Mouse (Mus musculus) forebrain, embryonic 16.5 days (tissue): ENCODE results near the gene 9930022D16Rik. TPM values are rescaled to one million over a fixed set of nuclear protein-coding genes. Genes with fewer than 3 reads are reported as not detected.

ENCODE experiments used
- ATAC-seq: fragments of 200-750 bp; cut with Nextera tagmentation; 2 replicates; pipeline ENCODE4 v1.8.0; 2017; ENCODE audit warnings: mild to moderate bottlenecking, moderate library complexity
- H3K27ac ChIP-seq: fragments of 300-500 bp; sonication (generic); 2 replicates; pipeline ENCODE4 v1.5.1; 2014; ENCODE audit warnings: low read length, control low read depth
- H3K27me3 ChIP-seq: fragments of 300-500 bp; sonication (generic); replicated peaks from 2 replicates; pipeline ENCODE4 v1.6.1; 2014; ENCODE audit warnings: low read length; ENCODE audit not compliant: control insufficient read depth, insufficient read depth
- H3K36me3 ChIP-seq: fragments of 300-500 bp; sonication (generic); 2 replicates; pipeline ENCODE4 v1.6.1; 2014; ENCODE audit not compliant: control insufficient read depth, insufficient read depth
- H3K4me1 ChIP-seq: fragments of 300-500 bp; sonication (generic); replicated peaks from 2 replicates; pipeline ENCODE4 v1.6.1; 2014; ENCODE audit warnings: low read length; ENCODE audit not compliant: control insufficient read depth, insufficient read depth
- H3K4me2 ChIP-seq: fragments of 300-500 bp; sonication (generic); 2 replicates; pipeline ENCODE4 v1.6.1; 2014; ENCODE audit warnings: mild to moderate bottlenecking, low read length, control low read depth
- H3K4me3 ChIP-seq: fragments of 300-500 bp; sonication (generic); replicated peaks from 2 replicates; pipeline ENCODE4 v1.5.1; 2014; ENCODE audit warnings: mild to moderate bottlenecking, low read length, control low read depth
- H3K9ac ChIP-seq: fragments of 300-500 bp; sonication (generic); replicated peaks from 2 replicates; pipeline ENCODE4 v1.6.1; 2014; ENCODE audit warnings: low read depth, low read length, control low read depth
- H3K9me3 ChIP-seq: fragments of 300-500 bp; sonication (generic); 2 replicates; pipeline ENCODE4 v1.6.1; 2016; ENCODE audit warnings: low read length; ENCODE audit not compliant: control insufficient read depth
- WGBS: fragments of 180-500 bp; shearing (Covaris S2); extraction: QIAGEN DNeasy Blood & Tissue Kit; methylation state at CpG from one replicate; pipeline ENCODE4 v1.1.7; 2014; 5-methylcytosine and 5-hydroxymethylcytosine counted together
- polyA plus RNA-seq: library from polyadenylated mRNA; unstranded; fragments of >200 nt; fragmentation: Nextera tagmentation; extraction: Ambion mirVana; gene quantifications from 2 replicates; pipeline ENCODE4 v1.2.1, GENCODE M21; 2015

Gene 9930022D16Rik
- polyA plus RNA-seq, 1 experiment from 2014 or later, result not detected

DNA sequence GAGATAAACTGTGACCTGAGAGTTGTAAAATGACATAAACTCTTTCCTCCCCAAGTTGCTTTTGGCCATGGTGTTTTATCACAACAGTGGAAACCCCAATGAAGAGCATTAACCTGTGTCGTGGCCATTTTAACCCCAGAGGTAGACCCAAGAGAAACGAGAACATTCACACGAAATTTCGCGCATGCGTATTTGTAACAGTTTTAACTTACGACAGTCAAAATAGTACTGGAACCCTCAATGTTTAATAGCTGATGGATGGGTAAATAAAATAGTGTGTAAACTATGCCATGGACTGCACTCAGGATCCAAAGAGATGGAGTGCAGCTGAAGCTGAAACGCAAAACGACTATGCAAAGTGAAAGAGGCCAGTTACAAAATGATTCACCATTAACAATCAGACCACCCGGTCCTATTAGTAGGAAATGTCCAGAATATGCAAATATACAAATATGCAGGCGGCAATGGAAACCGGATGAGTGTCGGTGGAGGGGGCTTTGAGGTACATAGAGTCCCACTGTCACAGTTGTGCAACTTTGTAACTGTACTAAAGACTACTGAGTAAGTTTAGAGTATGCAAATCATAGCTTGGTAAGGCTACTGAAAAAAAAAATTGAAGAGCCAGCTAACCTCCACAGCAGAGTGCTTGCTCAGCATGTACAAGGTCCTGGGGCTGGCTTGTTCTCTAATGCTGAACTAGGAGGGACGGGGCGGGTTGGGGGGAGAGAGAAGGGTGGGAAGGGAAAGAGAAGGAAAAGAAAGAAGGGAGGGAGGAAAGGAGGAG is 3.3 kb upstream of the 9930022D16Rik start:
- no peak for ATAC-seq
- Histone ChIP-seq H3K27ac (no peak overlapping the region), H3K27me3 (no peaks in the 10 kb centered on the region), H3K9me3 (no peaks in the 10 kb centered on the region), H3K4me3 (no peak overlapping the region), H3K4me1 (no peaks in the 10 kb centered on the region), H3K9ac (no peak overlapping the region), H3K4me2 (no peak overlapping the region), H3K36me3 (no peaks in the 10 kb centered on the region)
- 89% methylated on average over 15 of the region's 15 CpGs for WGBS

DNA sequence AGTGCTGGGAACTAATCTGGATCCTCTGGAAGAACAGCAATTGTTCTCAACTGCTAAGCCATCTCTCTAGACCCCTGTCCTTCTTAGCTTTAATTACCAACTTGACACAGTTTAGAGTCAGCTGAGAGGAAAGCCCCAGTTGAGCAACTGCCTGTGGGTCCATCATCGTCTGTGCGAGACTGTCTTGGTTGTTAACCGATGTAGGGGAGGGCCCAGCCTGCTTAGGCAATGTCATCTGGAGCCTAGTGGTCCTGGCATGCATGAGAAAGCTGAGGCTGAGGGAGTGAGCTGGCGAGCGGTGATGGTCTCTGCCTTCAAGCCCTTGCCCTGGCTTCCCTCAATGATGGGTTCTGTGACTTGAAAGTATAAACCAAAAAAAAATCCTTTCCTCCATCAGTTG is 1.1 kb downstream of the 9930022D16Rik start:
- 91% methylated on average over 5 of the region's 5 CpGs for WGBS
- Histone ChIP-seq H3K36me3 (no peaks in the 10 kb centered on the region), H3K27ac (no peak overlapping the region), H3K27me3 (no peaks in the 10 kb centered on the region), H3K9ac (no peak overlapping the region), H3K4me3 (no peak overlapping the region), H3K4me2 (no peak overlapping the region), H3K4me1 (no peaks in the 10 kb centered on the region), H3K9me3 (no peaks in the 10 kb centered on the region)
- ATAC-seq, result no peak

DNA sequence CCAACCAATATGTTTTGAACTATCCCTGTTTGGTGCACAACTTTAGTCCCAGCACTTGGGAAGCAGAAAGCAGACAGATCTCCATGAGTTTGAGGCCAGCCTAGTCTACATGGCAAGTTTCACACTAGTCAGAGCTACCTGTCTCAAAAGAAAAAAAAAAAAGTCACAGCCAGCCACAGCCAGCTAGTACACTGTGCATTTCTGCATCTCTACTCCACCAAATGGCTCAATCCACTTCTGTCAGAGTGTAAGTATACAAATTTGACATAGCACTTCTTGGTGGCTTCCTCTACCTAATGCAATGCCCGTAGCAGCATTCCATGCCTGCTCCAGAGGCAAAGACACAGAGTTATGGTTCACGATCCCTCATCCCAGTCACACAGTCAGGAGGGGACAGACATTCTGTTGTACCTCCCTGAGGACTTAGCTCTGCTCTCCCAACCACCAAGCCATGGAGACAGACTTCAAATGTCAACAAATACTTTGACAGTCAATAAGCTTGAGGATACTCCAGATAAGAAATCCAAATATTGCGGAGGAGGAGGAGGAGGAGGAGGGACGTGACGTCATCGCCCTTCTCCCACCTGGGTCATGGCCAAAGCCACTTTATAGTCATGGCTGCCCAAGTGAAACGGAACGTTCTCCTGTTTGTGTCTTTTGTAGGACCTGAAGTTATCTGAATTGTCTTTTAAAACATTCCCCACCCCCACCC is 3.1 kb downstream of the 9930022D16Rik start:
- Histone ChIP-seq H3K4me1 (no peaks in the 10 kb centered on the region), H3K4me3 (no peak overlapping the region), H3K4me2 (no peak overlapping the region), H3K9me3 (no peaks in the 10 kb centered on the region), H3K27me3 (no peaks in the 10 kb centered on the region), H3K9ac (no peak overlapping the region), H3K27ac (no peak overlapping the region), H3K36me3 (no peaks in the 10 kb centered on the region)
- 86% methylated on average over 7 of the region's 8 CpGs for WGBS
- ATAC-seq, result no peak

DNA sequence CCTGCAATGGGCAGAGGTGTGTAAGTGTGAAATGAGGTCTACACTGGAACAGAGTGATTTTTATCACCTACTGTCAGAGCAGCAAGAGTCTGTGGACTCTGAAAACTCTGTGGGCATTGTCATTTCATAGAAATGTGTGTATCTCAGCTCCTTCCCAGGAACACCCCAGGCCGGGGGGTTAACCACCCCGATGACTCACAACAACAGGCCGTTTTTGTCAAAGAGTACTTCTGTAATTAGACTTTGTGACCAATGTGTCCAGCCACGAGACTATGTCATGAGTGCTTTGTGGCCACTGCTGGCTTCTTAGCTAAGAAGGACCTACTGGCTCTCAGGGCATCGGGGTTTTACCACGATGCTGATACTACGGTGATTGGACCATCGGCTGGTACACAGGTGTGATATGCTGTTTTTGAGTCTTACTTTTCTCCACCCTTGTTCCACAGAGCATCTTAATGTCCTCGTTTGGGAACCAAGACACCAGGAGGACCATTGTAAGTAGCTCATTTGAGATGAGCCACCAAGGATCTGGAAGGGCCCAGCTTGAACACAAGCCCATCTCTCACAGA is 3.8 kb downstream of the 9930022D16Rik start:
- Histone ChIP-seq H3K27me3 (no peaks in the 10 kb centered on the region), H3K27ac (no peak overlapping the region), H3K4me2 (no peak overlapping the region), H3K4me1 (no peaks in the 10 kb centered on the region), H3K9ac (no peak overlapping the region), H3K36me3 (no peaks in the 10 kb centered on the region), H3K4me3 (no peak overlapping the region), H3K9me3 (no peaks in the 10 kb centered on the region)
- ATAC-seq, result no peak
- WGBS, result 86% methylated on average over 9 of the region's 9 CpGs

DNA sequence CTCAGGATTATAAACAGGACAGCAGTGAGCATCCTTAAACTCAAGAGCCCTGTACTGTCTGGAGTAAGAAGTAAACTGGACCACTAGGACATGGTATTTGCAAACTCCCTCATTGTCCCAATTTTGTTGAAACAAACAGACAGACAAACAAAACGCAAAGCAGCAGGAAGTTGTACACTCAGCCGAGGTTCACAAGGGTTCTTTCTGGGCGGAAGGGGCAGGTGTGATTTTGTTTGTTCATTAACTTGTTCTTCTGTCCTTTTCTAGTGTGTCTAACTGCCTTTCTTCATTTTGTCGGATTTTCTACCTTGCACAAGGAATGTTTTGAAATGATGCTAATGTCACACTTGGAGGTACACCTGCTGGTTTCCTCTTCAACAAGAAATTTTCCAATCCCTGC is 5.7 kb downstream of the 9930022D16Rik start:
- Histone ChIP-seq H3K27me3 (no peaks in the 10 kb centered on the region), H3K4me3 (no peak overlapping the region), H3K4me1 (no peaks in the 10 kb centered on the region), H3K4me2 (no peak overlapping the region), H3K27ac (no peak overlapping the region), H3K36me3 (no peaks in the 10 kb centered on the region), H3K9ac (no peak overlapping the region), H3K9me3 (no peaks in the 10 kb centered on the region)
- ATAC-seq, result no peak
- 48% methylated on average over 4 of the region's 4 CpGs for WGBS

DNA sequence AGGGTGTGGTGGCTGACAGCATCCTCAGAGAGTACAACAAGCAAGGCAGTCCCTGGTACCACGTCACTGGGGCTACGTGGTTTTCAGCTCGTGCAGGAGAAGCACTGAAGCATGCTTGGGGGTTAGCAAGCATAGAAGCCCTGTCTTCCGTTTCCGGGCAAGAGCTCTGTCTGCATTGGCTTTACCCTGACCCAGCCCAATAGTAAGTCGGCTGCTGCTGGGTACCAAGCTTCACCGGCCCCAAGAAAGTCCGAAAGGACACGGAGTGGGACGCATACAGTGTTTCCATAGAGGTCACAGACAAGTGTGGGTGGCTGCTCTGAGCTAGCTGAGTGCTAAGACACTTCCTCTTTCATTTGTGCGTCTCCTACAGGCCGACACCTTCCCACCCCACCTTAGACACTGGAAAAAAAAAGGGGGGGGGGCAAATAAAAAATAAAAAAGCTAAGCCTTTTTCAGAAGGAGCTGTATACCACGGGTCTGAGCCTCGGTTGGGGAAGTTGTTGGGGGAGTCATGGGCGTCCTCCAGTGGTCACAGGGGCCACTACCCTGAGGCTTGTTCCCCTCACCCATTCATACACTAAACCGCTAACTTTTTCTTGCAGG is 6.3 kb downstream of the 9930022D16Rik start:
- Histone ChIP-seq H3K4me1 (no peaks in the 10 kb centered on the region), H3K36me3 (no peaks in the 10 kb centered on the region), H3K9ac (no peak overlapping the region), H3K27ac (no peak overlapping the region), H3K4me3 (no peak overlapping the region), H3K4me2 (no peak overlapping the region), H3K27me3 (no peaks in the 10 kb centered on the region), H3K9me3 (no peaks in the 10 kb centered on the region)
- ATAC-seq, result no peak
- WGBS, result 44% methylated on average over 16 of the region's 16 CpGs

DNA sequence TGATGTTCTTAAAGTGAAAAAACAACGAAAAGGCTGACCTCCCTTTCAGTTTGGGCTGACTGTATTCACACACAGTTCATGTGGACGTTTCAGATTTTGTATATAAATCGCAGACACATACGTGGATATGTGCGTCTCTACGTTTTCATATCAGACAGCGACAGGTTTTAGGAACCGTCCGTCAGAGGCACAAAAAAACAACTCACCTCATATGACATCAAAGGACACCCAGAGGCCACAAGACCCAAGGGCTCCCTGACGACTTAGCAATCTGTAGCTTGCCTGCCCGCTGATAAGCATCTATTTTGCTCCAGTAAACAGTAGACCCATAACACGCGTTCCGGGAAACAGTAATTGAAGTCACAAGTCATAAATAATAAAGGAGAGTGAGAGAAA is 6.8 kb downstream of the 9930022D16Rik start:
- H3K27ac ChIP-seq, result no peak overlapping the region
- no peak overlapping the region for H3K4me2 ChIP-seq
- no peak for ATAC-seq
- no peak overlapping the region for H3K4me3 ChIP-seq
- H3K9me3 ChIP-seq, result no peaks in the 10 kb centered on the region
- 91% methylated on average over 14 of the region's 14 CpGs for WGBS
- H3K4me1 ChIP-seq, result no peaks in the 10 kb centered on the region
- H3K9ac ChIP-seq, result no peak overlapping the region
- no peaks in the 10 kb centered on the region for H3K27me3 ChIP-seq
- H3K36me3 ChIP-seq, result no peaks in the 10 kb centered on the region

DNA sequence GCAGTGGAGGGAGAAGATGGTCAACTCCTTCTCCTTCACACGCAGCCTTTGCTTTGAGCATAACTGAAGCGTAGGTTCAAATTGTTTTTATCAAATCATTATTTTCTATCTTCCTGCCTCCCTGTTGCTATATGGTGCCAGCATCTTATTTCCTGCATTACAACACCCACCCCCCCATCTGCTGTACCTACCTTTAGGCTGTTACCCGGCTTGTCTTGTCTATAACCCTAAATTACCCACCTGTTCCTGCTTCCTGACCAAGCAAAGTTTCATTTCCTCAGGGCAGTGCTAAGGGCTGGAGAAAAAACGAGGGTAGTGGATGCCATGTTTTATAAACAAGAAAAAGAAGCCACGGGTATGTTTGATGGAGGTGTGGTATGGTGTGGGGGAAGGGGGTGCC is 7.5 kb downstream of the 9930022D16Rik start:
- Histone ChIP-seq H3K4me2 (no peak overlapping the region), H3K36me3 (no peaks in the 10 kb centered on the region), H3K27me3 (no peaks in the 10 kb centered on the region), H3K27ac (no peak overlapping the region), H3K9me3 (no peaks in the 10 kb centered on the region), H3K9ac (no peak overlapping the region), H3K4me1 (no peaks in the 10 kb centered on the region), H3K4me3 (no peak overlapping the region)
- ATAC-seq, result no peak
- 90% methylated on average over 5 of the region's 5 CpGs for WGBS

DNA sequence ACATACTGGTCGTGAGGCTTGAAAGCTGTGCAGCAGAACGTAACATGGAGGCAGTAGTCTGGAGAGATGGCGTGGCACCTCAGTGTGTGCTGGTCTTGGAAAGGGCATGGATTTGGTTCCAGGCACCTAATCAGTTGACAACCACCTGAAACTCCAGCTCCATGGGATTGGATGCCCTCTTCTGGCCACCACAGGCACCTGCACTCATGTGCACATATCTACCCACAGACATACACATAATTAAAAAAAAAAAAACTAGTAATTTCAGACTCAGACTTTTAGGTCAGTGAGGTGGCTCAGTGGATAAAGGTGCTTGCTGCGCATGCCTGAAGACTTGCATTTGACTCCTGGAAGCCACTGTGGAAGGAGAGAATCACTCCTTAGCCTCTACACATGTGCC is 8.5 kb downstream of the 9930022D16Rik start:
- WGBS, result 94% methylated on average over 4 of the region's 4 CpGs
- Histone ChIP-seq H3K4me2 (no peak overlapping the region), H3K9ac (no peak overlapping the region)

More for the DNA sequence above, 8.5 kb downstream of the 9930022D16Rik start:
- no peak overlapping the region for H3K4me3 ChIP-seq
- H3K4me1 ChIP-seq, result peaks cover 9% of the 10 kb centered on the region
- no peak overlapping the region for H3K27ac ChIP-seq
- no peaks in the 10 kb centered on the region for H3K9me3 ChIP-seq
- H3K27me3 ChIP-seq, result no peaks in the 10 kb centered on the region
- no peaks in the 10 kb centered on the region for H3K36me3 ChIP-seq
- ATAC-seq, result no peak
